Mouse (Mus musculus): ENCODE results near the gene Psmb2. TPM values are rescaled to one million over a fixed set of nuclear protein-coding genes. Genes with fewer than 3 reads are reported as not detected.

The Psmb2 gene
- polyA plus RNA-seq, 1 experiment from 2014 or later = 588 TPM

GRCm38 (mm10) chr4:126661249-126661648, 16.2 kb upstream of the Psmb2 start:
- H3K27ac ChIP-seq = no peak overlapping the region
- no peak for DNase-seq (ENCODE audit: extremely low spot score, low spot score)
- H3K36me3 ChIP-seq (replicated peaks) = no peaks in the 10 kb centered on the region
- WGBS = 85% methylated on average over 7 of the region's 7 CpGs
- H3K4me3 ChIP-seq = no peak overlapping the region
- H3K27me3 ChIP-seq (ENCODE audit: poor library complexity, severe bottlenecking) = no peaks in the 10 kb centered on the region
- H3K9me3 ChIP-seq = no peaks in the 10 kb centered on the region
- no peaks in the 10 kb centered on the region for H3K4me1 ChIP-seq

- Histone ChIP-seq H3K27ac (no peak overlapping the region), H3K4me1 (no peaks in the 10 kb centered on the region), H3K36me3 (replicated peaks) (no peaks in the 10 kb centered on the region), H3K27me3 (ENCODE audit: poor library complexity, severe bottlenecking) (no peaks in the 10 kb centered on the region), H3K4me3 (no peak overlapping the region), H3K9me3 (peaks cover 9% of the 10 kb centered on the region; the same call in 1 of the 2 replicates)
- WGBS = 89% methylated on average over 2 of the region's 2 CpGs
- no peak for DNase-seq (ENCODE audit: extremely low spot score, low spot score)
Measured at GRCm38 (mm10) chr4:126667075-126667474, 10.4 kb upstream of the Psmb2 start.

DNA sequence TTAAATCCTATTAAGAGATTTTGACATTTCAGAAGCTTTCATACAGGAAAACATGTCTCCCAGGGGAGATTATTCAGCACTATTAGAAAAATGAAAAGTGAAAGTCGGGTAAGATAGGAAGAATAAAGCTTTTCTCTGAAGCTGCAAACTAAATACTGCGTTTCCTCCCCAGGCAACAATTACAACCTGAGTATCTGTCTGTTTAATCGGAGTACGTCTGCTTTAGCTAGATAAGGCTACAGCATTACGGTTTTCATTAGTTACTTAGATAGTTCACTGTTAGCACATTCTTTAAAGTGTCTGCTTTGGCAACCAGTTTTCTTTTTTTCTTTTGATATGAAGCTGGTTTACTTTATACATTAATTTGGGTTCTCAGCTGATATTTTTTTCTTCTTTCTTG, 4.9 kb downstream of the Psmb2 start:
- Histone ChIP-seq H3K27me3 (ENCODE audit: poor library complexity, severe bottlenecking) (no peaks in the 10 kb centered on the region), H3K4me1 (peaks cover 20% of the 10 kb centered on the region), H3K4me3 (no peak overlapping the region), H3K27ac (no peak overlapping the region), H3K36me3 (replicated peaks) (peaks cover 41% of the 10 kb centered on the region), H3K9me3 (no peaks in the 10 kb centered on the region)
- no peak for DNase-seq (ENCODE audit: extremely low spot score, low spot score)
- 92% methylated on average over 5 of the region's 5 CpGs for WGBS

GRCm38 (mm10) chr4:126683084-126683483, 5.7 kb downstream of the Psmb2 start:
- peaks cover 18% of the 10 kb centered on the region for H3K4me1 ChIP-seq
- 53% methylated on average over 3 of the region's 3 CpGs for WGBS
- no peaks in the 10 kb centered on the region for H3K9me3 ChIP-seq
- H3K4me3 ChIP-seq = no peak overlapping the region
- H3K27me3 ChIP-seq (ENCODE audit: poor library complexity, severe bottlenecking) = no peaks in the 10 kb centered on the region
- H3K27ac ChIP-seq = no peak overlapping the region
- no peak for DNase-seq (ENCODE audit: extremely low spot score, low spot score)
- H3K36me3 ChIP-seq (replicated peaks) = peaks cover 49% of the 10 kb centered on the region

- whole genome bisulfite sequencing = 88% methylated on average over 2 of the region's 2 CpGs
- Histone ChIP-seq H3K4me1 (no peaks in the 10 kb centered on the region), H3K27ac (no peak overlapping the region), H3K4me3 (no peak overlapping the region), H3K27me3 (ENCODE audit: poor library complexity, severe bottlenecking) (no peaks in the 10 kb centered on the region), H3K36me3 (replicated peaks) (peaks cover 83% of the 10 kb centered on the region), H3K9me3 (no peaks in the 10 kb centered on the region)
- DNase-seq (ENCODE audit: extremely low spot score, low spot score) = no peak
Measured at GRCm38 (mm10) chr4:126689457-126689856, 12.0 kb downstream of the Psmb2 start.

DNA sequence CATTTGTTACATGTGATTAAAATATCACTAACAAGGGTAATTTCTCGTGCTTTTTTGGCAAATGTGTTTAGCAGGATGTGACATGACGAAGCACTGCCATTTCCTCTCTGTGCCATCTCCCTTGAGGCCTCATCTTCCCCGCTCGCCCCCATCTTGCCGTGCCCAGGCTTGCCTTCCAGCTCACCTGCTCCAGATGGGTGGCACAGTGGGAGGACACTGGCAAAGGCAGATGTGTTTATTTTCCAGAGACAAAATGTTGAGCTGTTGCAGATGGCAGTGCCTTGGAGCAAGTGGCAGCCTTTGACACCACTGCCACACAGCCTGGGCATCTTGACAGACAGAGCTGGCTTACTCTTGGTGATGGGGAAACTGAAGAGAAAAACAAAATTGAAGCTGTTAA, 15.6 kb downstream of the Psmb2 start:
- no peaks in the 10 kb centered on the region for H3K27me3 ChIP-seq (ENCODE audit: poor library complexity, severe bottlenecking)
- no peak for DNase-seq (ENCODE audit: extremely low spot score, low spot score)
- peaks cover 67% of the 10 kb centered on the region for H3K36me3 ChIP-seq (replicated peaks)
- no peaks in the 10 kb centered on the region for H3K9me3 ChIP-seq
- H3K4me1 ChIP-seq = no peaks in the 10 kb centered on the region
- 97% methylated on average over 5 of the region's 5 CpGs for WGBS
- no peak overlapping the region for H3K27ac ChIP-seq
- no peak overlapping the region for H3K4me3 ChIP-seq

DNA sequence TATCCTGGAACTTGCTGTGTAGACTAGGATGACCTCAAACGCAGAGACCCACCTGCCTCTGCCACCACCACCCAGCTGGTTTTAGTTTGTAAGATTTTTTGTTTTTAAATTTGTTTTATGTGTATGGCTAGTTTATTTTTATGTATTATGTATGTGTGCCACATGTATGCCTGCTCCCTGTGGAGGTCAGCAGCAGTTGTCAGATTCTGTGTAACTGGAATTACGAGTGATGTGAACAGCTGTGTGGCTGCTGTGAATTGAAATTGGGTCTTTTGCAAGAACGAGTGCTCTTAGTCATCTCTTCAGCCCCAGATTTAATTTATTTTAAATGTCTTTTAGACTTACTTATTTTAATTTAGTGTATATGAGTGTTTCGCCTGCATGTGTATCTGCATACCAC, 19.5 kb downstream of the Psmb2 start:
- no peaks in the 10 kb centered on the region for H3K9me3 ChIP-seq
- no peak for DNase-seq (ENCODE audit: extremely low spot score, low spot score)
- H3K27me3 ChIP-seq (ENCODE audit: poor library complexity, severe bottlenecking) = no peaks in the 10 kb centered on the region
- no peak overlapping the region for H3K4me3 ChIP-seq
- no peaks in the 10 kb centered on the region for H3K4me1 ChIP-seq
- WGBS = 94% methylated on average over 4 of the region's 4 CpGs
- peaks cover 66% of the 10 kb centered on the region for H3K36me3 ChIP-seq (replicated peaks)
- H3K27ac ChIP-seq = no peak overlapping the region

DNA sequence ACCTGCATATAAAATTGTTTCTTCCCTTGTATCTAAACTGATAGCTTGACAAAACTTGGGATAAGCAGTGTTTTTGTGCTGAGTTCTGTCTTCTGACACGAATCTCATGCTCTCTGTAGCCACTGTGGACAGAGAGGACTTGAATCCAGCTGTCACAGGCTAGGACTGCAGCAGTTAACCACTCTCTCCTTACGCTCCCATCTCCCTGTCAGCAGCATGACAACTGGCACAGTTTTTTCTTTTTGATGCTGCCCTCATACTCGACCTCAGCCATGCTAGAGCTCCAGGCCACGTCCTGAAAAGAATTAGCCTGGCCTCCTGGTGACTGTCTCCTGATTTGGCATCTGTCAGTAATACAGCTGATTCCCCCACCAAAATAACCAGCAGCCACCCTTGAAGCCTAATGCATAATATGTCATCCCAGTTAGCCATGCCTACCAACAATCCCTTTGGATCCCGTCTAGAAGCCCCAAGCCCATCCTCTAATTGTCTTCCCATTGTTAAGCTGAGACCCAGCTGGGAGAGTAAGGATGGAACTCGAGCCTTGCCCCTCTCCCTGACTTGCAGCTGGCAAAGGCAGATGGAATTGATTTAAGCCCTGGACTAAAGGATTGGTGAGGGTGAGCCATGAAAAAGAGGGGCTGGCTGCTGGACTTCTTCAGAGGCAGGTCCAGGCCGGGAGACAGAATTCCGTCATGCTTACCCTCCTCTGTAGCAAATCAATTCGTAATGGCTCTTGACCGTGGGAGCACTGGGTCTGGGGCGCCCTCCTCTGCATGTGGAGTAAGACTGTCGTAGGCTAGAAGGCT, 29.4 kb downstream of the Psmb2 start:
- Histone ChIP-seq H3K9me3 (no peaks in the 10 kb centered on the region), H3K27ac (peak overlapping the region; percentile 4; the same call in 1 of the 2 replicates), H3K4me3 (no peak overlapping the region), H3K27me3 (ENCODE audit: poor library complexity, severe bottlenecking) (no peaks in the 10 kb centered on the region), H3K4me1 (peaks cover 18% of the 10 kb centered on the region), H3K36me3 (replicated peaks) (peaks cover 89% of the 10 kb centered on the region)
- DNase-seq (ENCODE audit: extremely low spot score, low spot score) = peak; percentile 35
- 62% methylated on average over 12 of the region's 12 CpGs for WGBS

DNA sequence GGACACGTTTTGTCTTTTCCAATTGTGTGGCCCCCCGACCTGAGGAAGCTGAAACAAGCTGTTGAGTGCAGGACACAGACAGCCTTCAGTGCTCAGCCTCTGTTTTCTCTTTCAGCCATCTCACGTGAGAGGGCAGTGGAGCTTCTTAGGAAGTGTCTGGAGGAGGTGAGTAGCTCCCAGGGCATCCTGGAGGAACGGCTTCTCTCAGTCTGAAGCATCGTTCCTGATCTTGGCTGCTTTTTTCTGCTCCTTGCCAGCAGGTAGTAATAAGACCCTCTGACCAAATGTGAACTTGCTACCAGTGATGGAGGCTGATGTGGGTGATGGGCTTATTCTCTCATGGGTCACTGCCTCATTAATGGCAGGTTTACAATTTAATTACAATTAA, 30.0 kb downstream of the Psmb2 start:
- Histone ChIP-seq H3K9me3 (no peaks in the 10 kb centered on the region), H3K27ac (peak overlapping the region; percentile 4; the same call in 1 of the 2 replicates), H3K4me3 (no peak overlapping the region), H3K27me3 (ENCODE audit: poor library complexity, severe bottlenecking) (no peaks in the 10 kb centered on the region), H3K36me3 (replicated peaks) (peaks cover 89% of the 10 kb centered on the region), H3K4me1 (peaks cover 18% of the 10 kb centered on the region)
- DNase-seq (ENCODE audit: extremely low spot score, low spot score) = no peak
- 71% methylated on average over 5 of the region's 5 CpGs for WGBS

- Histone ChIP-seq H3K27me3 (ENCODE audit: poor library complexity, severe bottlenecking) (peaks cover 84% of the 10 kb centered on the region), H3K27ac (no peak overlapping the region), H3K9me3 (no peaks in the 10 kb centered on the region), H3K36me3 (replicated peaks) (no peaks in the 10 kb centered on the region), H3K4me3 (peak overlapping the region; percentile 24), H3K4me1 (peaks cover 35% of the 10 kb centered on the region)
- no peak for DNase-seq (ENCODE audit: extremely low spot score, low spot score)
- 1% methylated on average over 18 of the region's 18 CpGs for WGBS
Measured at GRCm38 (mm10) chr4:126732111-126732510, 54.7 kb downstream of the Psmb2 start.

DNA sequence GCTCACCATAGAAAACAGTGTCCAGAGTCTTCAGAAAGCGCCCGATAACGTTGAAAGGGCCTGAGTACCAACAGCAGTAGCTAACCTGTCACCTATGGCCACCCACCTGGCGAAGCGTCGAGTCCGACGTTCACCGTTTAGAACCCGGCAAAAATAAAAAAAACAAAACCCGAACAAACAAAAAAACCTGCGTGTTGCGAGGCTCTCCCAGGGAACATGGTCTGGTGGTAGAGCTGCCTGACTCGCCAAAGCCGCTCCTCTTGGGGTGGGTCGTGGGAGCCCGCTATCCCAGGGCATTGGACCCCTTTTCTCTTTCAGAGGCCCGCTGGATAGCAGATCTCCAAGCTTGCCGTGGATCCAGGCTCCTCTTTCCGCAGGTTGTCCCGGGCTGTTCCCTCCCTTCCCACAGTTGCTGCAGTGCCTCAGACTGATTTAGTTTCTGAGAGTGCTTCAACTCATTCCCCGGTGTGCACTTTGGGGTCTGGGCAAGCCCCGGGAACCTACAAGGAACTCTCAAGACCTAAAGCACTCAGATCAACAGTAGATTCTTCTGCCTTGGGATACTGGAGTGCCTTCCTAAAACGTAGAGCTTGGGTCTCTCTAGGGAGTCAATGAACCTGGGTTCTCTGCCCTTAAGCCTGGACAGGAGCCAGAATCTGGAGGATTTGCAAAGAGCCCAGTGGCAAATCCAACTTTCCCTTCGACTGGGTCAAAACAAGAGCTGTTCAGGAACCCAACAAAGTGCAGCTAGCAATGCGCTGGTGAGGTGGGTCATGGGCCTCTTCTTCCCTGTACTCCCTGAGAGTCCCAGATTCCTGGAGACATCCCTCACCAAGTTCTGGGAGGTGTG, 55.3 kb downstream of the Psmb2 start:
- peaks cover 35% of the 10 kb centered on the region for H3K4me1 ChIP-seq
- no peak overlapping the region for H3K27ac ChIP-seq
- DNase-seq (ENCODE audit: extremely low spot score, low spot score) = no peak
- H3K4me3 ChIP-seq = peak overlapping the region; percentile 24
- H3K27me3 ChIP-seq (ENCODE audit: poor library complexity, severe bottlenecking) = peaks cover 91% of the 10 kb centered on the region
- no peaks in the 10 kb centered on the region for H3K36me3 ChIP-seq (replicated peaks)
- WGBS = 4% methylated on average over 26 of the region's 26 CpGs
- H3K9me3 ChIP-seq = no peaks in the 10 kb centered on the region

- no peaks in the 10 kb centered on the region for H3K36me3 ChIP-seq (replicated peaks)
- peak overlapping the region; percentile 5 for H3K4me3 ChIP-seq
- no peak for DNase-seq (ENCODE audit: extremely low spot score, low spot score)
- WGBS = 4% methylated on average over 16 of the region's 16 CpGs
- H3K9me3 ChIP-seq = no peaks in the 10 kb centered on the region
- peaks cover 100% of the 10 kb centered on the region for H3K27me3 ChIP-seq (ENCODE audit: poor library complexity, severe bottlenecking)
- H3K4me1 ChIP-seq = peaks cover 35% of the 10 kb centered on the region
- no peak overlapping the region for H3K27ac ChIP-seq
Measured at GRCm38 (mm10) chr4:126734001-126734603, 56.7 kb downstream of the Psmb2 start.

All from forebrain, embryonic 10.5 days (tissue).